Mouse (Mus musculus): ENCODE measurements around the gene Dcdc2a. TPM values are rescaled to one million over a fixed set of nuclear protein-coding genes. Genes with fewer than 3 reads are reported as not detected.

The Dcdc2a gene
- polyA plus RNA-seq, 1 experiment from 2014 or later = 0.22 TPM

DNA sequence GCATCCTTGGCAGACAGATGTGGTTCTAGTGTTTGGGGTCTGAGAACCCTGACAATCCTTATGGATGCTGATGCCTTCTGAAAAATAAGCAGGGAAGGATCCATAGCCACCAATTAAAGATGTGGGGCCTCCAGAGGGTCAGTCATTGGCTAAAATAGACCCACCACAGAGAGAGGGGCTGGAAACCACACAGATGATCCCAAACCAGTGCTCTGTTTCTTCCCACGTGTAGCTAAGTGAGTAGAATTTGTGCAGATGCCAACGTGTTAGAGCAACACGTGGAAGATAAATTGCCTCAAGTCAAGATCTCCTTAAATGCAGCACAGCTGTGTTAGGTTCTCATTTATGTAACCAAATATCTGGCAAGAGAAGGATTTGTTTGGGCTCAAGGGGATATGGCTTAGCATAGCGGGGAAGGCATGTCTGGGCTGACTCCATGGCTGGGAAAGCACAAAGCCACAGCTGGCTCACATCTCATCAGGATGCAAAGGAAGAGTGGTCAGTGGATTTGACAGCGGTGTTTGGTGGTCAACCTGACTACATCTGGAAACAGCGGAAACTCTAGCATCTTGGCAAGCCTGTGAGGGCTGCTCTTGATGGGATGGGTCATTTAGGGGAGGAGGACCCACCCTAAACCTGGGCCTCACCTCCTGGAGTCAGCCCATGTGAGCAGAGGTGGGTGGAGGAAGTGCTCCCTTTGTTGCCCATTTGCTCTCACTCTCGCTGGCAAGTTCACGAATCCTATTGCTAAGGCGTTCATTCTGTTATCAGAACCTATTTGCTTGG lies 198.9 kb downstream of the Dcdc2a start:
- 65% methylated on average over 9 of the region's 9 CpGs for WGBS (ENCODE audit: insufficient replicate concordance)
- Histone ChIP-seq H3K4me3 (replicated peaks) (no peak overlapping the region), H3K4me1 (replicated peaks) (no peaks in the 10 kb centered on the region), H3K36me3 (no peaks in the 10 kb centered on the region), H3K27me3 (no peaks in the 10 kb centered on the region), H3K27ac (no peak overlapping the region), H3K4me2 (no peak overlapping the region), H3K9me3 (replicated peaks) (no peaks in the 10 kb centered on the region), H3K9ac (no peak overlapping the region)
- ATAC-seq (ENCODE audit: low read depth) = no peak
- no peak for DNase-seq

DNA sequence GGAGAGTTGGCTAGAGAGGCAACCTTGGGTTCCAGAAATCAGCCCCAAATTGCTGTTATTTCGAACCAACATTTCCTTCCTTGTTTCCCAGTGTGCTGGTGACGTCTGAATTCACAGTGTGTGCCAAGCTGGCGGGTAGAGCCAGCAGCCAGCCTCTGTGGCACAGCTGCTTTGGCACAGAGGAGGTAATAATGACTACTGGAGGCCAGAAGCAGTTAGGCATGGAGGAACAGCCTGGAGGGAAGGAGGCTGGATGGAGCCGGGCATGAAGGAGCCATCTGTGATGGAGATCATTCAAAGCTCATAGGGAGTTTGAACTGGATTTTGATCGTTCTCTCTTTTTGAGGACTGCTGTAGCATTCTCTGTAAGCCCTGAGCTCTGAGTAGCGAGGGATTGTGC lies 201.8 kb downstream of the Dcdc2a start:
- Histone ChIP-seq H3K36me3 (no peaks in the 10 kb centered on the region), H3K4me1 (replicated peaks) (no peaks in the 10 kb centered on the region), H3K27me3 (no peaks in the 10 kb centered on the region), H3K4me2 (no peak overlapping the region), H3K9ac (no peak overlapping the region), H3K9me3 (replicated peaks) (no peaks in the 10 kb centered on the region), H3K4me3 (replicated peaks) (no peak overlapping the region), H3K27ac (no peak overlapping the region)
- WGBS (ENCODE audit: insufficient replicate concordance) = 63% methylated on average over 6 of the region's 6 CpGs
- ATAC-seq (ENCODE audit: low read depth) (no peak), DNase-seq (no peak)

Other genes with a start within 250 kb of the Dcdc2a start
- 66.4 and 68.0 TPM in 2 replicates for gene Acot13, start 224.5 kb upstream of the Dcdc2a start, polyA plus RNA-seq (2015; fragmentation: Nextera tagmentation; extraction: Ambion mirVana)
- 29.4 and 36.7 TPM in 2 replicates for gene Tdp2, start 224.3 kb upstream of the Dcdc2a start, polyA plus RNA-seq (2015; fragmentation: Nextera tagmentation; extraction: Ambion mirVana)
- 0.13 and 0.16 TPM in 2 replicates for gene D130043K22Rik, start 210.9 kb upstream of the Dcdc2a start, polyA plus RNA-seq (2015; fragmentation: Nextera tagmentation; extraction: Ambion mirVana)
- gene Aldh5a1, start 118.3 kb upstream of the Dcdc2a start, polyA plus RNA-seq (2015; fragmentation: Nextera tagmentation; extraction: Ambion mirVana) = 2.5 and 3.0 TPM in 2 replicates
- 2.8 and 3.4 TPM in 2 replicates for gene Gpld1, start 112.9 kb upstream of the Dcdc2a start, polyA plus RNA-seq (2015; fragmentation: Nextera tagmentation; extraction: Ambion mirVana)
- gene Mrs2, start 35.6 kb upstream of the Dcdc2a start, polyA plus RNA-seq (2015; fragmentation: Nextera tagmentation; extraction: Ambion mirVana) = 7.9 and 14.3 TPM in 2 replicates
- gene Nrsn1, start 214.5 kb downstream of the Dcdc2a start, polyA plus RNA-seq (2015; fragmentation: Nextera tagmentation; extraction: Ambion mirVana) = 0.08 TPM in 1 of 2 replicates, not detected in the other